Mouse (Mus musculus): ENCODE measurements around the gene Plin5.
"Not testable (repeated sequence)": the region's sequence is repeated elsewhere in the genome, so short reads cannot be mapped to it uniquely, and the experiment has no call there.

Gene Plin5

GRCm38 (mm10) chr17:56108334-56109044, 8.9 kb downstream of the Plin5 start:
- peak in 1 of 2 experiments; percentile 67 for DNase-seq (ENCODE audit: low spot score in 2 of 2)

DNA sequence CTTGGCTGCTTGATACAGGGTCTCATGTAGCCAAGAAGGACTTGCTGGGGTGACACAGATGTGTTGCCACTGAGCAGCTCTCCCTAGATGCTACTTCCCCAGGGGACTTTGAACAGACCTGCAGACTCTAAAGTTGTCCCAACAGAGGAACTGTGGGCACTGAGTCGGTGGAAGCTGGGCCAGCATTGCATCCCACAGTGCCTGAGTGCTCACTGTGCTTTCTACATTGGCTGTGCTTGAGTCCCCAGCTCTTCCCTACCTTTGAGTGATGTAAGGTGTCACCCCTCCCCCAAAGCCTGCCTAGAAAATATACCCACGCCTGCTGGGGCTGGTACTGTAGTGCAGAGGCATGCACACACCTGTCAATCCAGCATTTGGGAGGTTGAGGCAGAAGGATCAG, 9.7 kb downstream of the Plin5 start:
- DNase-seq (ENCODE audit: low spot score in 2 of 2): no peak

GRCm38 (mm10) chr17:56106981-56107380, 10.4 kb downstream of the Plin5 start:
- no peak for DNase-seq (ENCODE audit: low spot score in 2 of 2)

DNA sequence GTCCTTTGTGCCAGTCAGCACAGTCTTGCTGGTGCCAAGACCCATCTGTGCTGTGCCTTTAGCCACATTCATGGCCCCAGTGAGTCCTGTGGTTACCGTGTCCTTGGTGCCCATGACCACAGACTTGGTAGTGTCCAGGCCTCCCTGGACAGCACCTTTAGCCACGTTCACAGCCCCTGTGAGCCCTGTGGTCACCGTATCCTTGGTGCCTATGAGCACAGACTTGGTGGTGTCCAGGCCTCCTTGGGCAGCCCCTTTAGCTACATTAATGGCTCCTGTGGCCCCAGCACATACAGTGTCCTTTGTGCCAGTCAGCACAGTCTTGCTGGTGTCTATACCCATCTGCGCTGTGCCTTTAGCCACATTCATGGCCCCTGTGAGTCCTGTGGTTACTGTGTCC, 11.0 kb downstream of the Plin5 start:
- not testable (repeated sequence) for DNase-seq (ENCODE audit: low spot score in 2 of 2)

GRCm38 (mm10) chr17:56104821-56105220, 12.6 kb downstream of the Plin5 start:
- DNase-seq (ENCODE audit: low spot score in 2 of 2): not testable (repeated sequence)

- DNase-seq (ENCODE audit: low spot score in 2 of 2): peak in 1 of 2 experiments; percentile 45
Measured at GRCm38 (mm10) chr17:56103465-56104285, 13.7 kb downstream of the Plin5 start.

DNA sequence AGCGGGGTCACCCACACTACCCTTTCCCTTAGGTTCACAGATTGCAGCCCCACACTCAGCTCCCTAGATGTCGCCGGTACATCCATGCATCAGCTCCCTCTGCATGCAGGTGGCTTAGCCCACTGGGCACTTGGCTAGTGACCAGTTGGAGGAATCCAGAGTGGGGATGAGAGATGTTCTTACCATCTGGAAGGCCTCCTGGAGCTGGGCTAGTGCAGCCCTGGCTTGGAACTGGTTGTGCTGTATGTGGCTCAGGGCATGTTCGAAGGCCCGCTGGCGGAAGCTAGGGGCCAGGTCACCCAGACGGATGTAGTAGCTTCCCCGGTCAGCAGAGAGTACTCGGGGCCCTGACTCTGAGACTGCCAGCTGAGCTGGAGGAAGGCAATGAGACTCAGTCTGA, 14.5 kb downstream of the Plin5 start:
- no peak for DNase-seq (ENCODE audit: low spot score in 2 of 2)

DNA sequence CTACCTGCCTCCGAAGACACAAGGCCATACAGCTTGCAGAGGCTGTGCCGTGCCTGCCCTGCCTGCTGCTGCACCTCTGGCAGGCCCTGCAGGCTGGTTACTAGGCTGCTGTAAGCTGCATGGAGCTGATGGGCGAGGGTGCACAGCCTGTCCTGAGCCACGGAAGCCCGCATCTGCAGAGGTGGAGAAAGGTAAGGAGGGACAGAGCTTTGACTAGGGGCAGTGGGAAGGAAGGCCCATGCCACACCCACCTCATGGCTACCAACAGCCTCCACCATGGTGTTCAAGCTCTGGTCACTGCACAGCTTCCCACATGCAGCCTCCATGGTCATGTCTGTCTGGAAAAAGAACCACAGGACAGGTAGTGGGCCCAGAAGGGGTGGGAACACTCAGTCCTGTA, 15.2 kb downstream of the Plin5 start:
- DNase-seq (ENCODE audit: low spot score in 2 of 2): no peak

DNA sequence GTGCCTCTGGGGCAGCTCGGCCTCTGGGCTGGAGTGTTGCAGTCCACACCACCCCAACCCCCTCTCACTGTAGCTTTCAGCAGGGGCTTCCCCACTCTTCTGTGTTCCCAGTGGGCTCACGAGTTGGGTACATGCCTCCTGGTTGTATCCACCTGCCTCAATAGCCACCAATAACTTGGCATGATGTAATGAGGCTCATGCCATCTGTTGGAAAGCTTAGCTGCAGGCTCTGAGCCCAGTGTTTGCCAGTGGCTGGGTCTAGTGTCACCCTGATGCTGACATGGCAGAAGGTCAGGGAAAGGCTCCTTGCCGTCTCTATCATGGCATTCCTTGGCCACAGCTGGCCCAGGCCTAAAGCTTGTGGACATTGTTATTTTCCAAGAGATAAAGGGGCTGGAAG, 16.6 kb downstream of the Plin5 start:
- no peak for DNase-seq (ENCODE audit: low spot score in 2 of 2)

DNA sequence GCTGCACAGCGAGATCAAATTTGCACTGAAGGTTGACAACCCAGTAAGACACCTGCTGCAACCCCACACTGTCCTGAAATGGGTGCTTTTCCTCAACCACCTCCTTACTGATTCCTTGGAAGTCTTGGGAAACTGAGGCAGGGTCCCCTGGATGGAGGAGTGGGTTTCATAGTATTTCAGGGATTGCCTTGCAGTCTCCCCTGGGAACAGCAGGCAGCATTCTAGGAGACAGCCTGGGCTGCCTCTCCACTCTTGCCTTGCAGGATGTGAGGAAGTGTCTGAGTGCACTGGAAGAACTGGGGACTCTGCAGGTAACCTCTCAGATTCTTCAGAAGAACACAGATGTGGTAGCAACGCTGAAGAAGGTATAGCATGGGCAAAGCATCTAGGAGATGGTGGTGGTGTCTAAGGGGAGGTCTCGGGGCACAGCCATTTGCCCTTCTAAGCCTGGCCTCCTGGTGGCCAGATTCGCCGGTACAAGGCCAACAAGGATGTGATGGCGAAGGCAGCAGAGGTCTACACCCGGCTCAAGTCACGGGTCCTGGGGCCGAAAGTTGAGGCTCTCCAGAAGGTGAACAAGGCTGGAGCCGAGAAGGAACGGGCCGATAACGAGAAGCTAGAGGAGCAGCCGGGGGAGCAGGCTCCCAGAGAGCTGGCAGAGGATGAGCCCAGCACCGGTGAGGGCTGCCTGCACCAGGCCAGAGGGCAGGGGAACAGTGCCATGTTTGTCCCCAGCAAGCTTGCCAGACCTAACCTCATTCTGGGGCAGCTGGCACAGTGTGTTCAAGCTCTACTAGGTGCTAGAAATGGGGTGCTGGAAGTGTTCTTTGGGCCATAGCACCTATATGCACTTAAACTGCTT, 18.5 kb downstream of the Plin5 start:
- no peak for DNase-seq (ENCODE audit: low spot score in 2 of 2)

- DNase-seq (ENCODE audit: low spot score in 2 of 2): no peak
Measured at GRCm38 (mm10) chr17:56098180-56098579, 19.2 kb downstream of the Plin5 start.

DNA sequence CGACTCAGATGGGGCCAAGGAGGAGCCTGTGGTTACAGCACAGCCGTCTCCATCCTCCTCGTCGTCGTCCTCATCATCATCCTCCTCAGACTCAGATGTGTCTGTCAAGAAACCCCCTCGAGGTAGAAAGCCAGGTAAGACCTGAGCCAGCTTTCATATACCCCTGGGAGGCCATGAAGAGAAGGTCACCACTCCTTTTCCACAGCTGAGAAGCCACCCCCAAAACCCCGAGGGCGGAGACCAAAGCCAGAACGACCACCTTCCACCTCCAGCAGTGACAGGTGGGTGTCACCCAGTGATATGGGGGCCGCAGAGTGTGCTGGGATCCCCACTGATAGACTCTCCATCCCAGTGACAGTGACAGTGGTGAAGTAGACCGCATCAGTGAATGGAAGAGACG, 20.5 kb downstream of the Plin5 start:
- DNase-seq (ENCODE audit: low spot score in 2 of 2): no peak

- peak in 1 of 2 experiments; percentile 53 for DNase-seq (ENCODE audit: low spot score in 2 of 2)
Measured at GRCm38 (mm10) chr17:56092794-56093193, 24.6 kb downstream of the Plin5 start.

GRCm38 (mm10) chr17:56092312-56092711, 25.1 kb downstream of the Plin5 start:
- DNase-seq (ENCODE audit: low spot score in 2 of 2): no peak

- DNase-seq (ENCODE audit: low spot score in 2 of 2): no peak
Measured at GRCm38 (mm10) chr17:56080781-56081585, 36.4 kb downstream of the Plin5 start.

DNA sequence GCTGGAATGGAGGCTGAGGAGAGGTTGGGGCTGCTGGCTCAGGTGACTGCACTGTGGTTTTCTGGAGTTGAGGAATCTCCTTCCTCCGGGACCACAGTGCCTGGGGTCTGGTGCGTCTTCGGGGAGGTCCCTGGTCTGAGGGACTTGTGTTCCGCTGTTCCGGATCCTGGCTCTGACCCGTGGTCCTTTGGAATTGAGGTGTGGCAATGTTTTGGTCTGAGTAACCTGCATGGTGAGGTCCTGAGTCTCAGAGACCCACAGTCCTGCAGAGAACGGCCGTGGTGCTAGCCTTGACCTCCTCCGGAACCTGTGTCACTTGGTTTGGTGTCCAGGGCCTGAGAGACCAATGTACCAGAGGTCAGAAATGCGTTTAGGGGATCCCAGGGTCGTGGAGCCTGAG, 37.5 kb downstream of the Plin5 start:
- no peak for DNase-seq (ENCODE audit: low spot score in 2 of 2)

DNA sequence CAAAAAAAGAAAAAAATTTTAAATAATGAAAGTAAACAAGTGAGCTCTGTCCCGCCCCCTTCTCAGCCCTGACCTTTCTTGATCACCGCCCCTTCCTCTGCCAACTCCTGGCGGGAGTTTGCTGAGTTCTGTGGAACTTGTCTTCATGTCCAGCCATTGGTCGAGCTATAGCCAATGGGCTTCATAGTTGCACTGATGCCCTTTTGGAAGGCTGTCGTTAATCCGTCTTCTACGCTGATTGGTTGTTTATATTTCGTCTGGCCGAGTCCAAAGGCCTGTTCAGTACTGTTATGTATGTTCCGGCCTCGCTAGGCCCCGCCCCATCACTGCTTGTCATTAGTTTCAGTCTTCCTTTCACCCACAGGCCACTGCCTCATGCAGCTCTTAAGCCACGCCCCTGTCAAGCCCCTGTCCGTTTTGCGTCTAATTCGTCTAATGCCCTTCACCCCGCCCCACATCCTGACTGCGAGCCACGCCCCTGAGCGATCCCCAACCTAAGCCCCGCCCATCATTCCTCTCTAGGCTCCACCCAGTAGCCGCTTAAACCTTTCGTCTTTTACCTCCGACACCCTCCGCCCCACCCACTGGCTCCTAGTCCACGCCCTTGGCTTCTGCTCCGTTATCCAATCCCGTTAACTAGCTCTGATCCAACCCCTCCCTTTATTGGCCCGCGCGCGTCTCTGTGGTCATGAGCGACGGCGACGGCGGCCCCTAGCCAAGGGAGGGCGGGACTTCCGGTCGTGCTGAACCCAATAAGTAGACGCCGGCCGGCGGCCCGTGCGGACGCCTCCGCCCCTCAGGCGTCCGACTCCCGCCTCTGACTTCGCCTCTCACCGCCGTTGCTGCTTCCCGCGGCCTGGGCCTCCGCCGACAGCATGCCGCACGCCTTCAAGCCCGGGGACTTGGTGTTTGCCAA, 38.3 kb downstream of the Plin5 start, which contains the start of gene Hdgfl2:
Gene Hdgfl2 (plus strand): TSS at position 755 of the 916 bp plus-strand sequence.
- DNase-seq (ENCODE audit: low spot score in 2 of 2): peak; percentile 99 to 100

DNA sequence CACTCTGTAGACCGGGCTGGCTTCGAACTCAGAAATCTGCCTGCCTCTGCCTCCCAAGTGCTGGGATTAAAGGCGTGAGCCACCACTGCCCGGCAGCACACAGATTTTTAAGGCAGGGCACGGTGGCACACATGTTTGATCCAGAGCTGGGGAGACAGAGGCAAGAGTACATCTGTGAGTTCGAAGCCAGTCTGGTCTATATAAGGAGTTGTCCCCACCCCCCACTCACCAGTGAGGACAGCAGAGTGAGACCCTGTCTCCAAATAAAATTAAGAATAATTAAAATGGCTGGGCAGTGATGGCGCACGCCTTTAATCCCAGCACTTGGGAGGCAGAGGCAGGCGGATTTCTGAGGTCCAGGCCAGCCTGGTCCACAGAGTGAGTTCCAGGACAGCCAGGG, 39.0 kb downstream of the Plin5 start:
- DNase-seq (ENCODE audit: low spot score in 2 of 2): not testable (repeated sequence)

DNA sequence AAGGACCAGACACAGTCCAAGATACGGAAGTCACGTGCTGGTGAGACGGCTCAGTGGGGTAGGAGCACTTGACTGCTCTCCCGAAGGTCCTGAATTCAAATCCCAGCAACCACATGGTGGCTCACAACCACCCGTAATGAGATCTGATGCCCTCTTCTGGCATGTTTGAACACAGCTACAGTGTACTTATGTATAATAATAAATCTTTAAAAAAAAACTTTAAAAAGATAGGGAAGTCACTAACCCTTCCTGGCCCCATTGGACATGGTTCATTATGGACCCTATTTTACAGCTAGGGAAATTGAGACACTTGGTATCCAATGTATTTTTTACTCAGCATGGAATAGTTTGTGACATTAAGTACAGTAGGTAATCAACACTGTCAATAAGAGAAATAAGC, 39.9 kb downstream of the Plin5 start:
- DNase-seq (ENCODE audit: low spot score in 2 of 2): no peak

- DNase-seq (ENCODE audit: low spot score in 2 of 2): peak; percentile 93 to 97
Measured at GRCm38 (mm10) chr17:56074827-56075208, 42.6 kb downstream of the Plin5 start, which contains the start of gene Ubxn6. Gene Ubxn6 (minus strand): TSS chr17:56075028.

All from urinary bladder, postnatal 36 days (tissue).